Mouse (Mus musculus) left cerebral cortex, adult 18-20 months (tissue): Measurements from ENCODE around the gene Snap29. TPM values are rescaled to one million over a fixed set of nuclear protein-coding genes. Genes with fewer than 3 reads are reported as not detected.

ENCODE experiments used
- DNase-seq, 2 experiments: peaks; one replicate each; pipeline ENCODE4 v3.0.0; 2021 to 2022; ENCODE audit warnings: low spot score in 2 of 2, mixed read lengths in 1 of 2
- total RNA-seq, 2 experiments: library from RNA; stranded (reverse); gene quantifications; 2 replicates each; pipeline ENCODE4 v1.2.3; 2021

The Snap29 gene
- total RNA-seq, 2 experiments from 2014 or later: 22.0 to 23.5 TPM

DNA sequence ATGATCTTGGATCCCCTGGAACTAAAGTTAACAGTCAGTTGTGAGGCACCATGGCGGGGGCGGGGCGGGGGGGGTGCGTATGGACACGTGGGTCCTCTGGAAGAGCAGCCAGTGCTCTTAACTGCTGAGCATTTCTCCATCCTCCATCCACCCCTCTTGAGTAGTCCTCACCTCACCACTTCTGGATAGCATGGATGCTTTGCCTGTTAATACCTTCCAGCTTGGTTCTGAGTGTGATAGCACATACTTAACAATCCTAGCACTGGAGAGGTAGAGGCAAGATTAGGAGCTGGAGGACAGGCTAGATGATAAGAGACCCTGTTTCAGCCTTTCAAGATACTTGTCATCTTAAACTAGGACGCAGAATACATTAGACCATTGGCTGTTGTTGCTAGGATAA, 66.7 kb downstream of the Snap29 start:
- no peak for DNase-seq

DNA sequence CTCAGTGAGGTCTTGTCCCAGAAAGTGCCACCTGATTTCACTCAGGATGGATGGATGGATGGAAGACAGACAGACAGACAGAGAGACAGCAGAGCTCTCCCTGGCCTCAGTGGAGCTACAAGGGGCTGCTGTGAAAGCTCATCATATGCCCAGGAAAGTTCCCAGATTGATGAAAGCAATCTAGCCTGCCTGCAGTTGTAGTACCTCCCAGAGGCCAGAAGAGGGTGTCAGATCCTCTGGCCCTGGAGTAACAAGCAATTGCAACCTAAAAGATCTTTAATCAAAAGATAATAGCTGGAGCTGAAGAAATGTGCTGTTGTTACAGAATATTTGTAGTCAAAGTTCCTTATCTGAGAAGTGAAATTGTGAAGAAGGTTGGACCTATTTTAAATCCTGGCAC, 68.3 kb downstream of the Snap29 start:
- peak; percentile 39 to 42 for DNase-seq

DNA sequence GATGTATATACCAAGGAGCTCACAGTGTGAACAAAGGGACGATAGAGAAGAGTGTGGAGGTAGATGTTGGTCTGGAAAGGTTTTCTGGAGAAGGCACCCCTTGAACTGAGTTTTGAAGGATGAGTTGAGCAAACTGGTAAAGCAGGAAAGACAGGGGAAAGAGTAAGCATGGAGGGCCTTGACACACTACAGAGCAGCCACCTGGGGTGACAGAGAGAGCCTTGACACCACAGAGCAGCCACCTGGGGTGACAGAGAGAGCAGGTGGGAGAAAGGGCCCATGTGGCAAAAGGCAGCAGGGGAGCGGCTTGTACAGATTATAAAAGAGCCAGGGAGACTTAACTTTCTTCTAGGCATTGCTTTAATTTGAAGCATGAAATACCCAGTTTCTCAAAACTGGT, 69.0 kb downstream of the Snap29 start:
- DNase-seq: no peak

DNA sequence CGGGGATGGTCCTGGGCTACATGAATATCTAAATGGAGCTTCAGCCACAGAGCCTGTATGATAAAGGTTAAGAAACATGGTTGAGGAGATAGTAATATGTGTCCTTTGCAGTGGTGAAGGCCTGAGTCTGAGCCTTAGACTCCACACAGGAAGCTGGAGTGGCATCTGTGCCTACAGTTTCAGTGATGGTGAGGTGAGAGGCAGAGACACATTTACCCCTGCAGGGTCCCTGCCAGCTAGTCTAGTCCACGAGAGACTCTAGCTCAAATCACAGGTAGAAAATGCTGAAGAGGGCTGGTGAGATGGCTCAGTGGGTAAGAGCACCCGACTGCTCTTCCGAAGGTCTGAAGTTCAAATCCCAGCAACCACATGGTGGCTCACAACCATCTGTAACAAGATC, 69.5 kb downstream of the Snap29 start:
- DNase-seq: no peak

DNA sequence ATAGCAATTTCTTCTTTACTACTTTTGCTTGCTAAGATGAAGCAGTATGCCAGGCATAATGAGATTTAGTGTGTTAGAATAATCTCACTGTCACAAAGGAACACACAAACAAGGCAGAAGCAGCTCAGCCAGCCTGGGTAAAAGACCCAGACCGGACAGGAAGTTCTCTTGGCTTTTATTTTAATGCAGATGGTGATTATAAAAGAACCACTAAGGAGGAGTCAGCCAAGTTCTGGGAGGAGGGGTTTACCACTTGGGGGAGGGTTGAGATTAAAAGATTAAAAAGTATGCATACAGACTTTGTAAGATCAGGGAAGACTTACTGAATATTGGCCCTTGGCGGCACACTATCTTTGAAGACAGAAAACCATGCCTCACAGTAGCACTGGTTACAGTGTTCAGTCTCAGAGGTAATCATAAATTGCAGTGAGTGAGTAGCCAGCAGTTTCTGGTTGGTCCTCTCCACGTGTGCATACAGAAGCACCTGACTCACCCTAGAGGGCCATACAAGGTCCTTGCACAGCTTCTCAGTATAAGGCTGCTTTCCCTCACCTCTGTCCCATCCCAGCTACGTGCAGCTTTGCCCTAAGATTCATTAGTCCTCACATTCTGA, 72.7 kb downstream of the Snap29 start:
- DNase-seq: no peak

Other genes starting within 250 kb of the Snap29 start
- 100 to 1,000 TPM; 133 to 147 TPM for gene Ube2l3, start 203.3 kb upstream of the Snap29 start, total RNA-seq
- gene Rimbp3, start 197.4 kb upstream of the Snap29 start, total RNA-seq: 1 to 10 TPM; 1.8 to 2.0 TPM
- gene Hic2, start 172.4 kb upstream of the Snap29 start, total RNA-seq: 1 to 10 TPM; 5.3 to 6.1 TPM
- gene Tmem191c, start 129.9 kb upstream of the Snap29 start, total RNA-seq: 100 to 1,000 TPM in 1 of 2 experiments, 10 to 100 TPM in 1; 92.5 to 102 TPM
- gene Serpind1, start 74.6 kb upstream of the Snap29 start, total RNA-seq: 1 to 10 TPM; 3.1 TPM
- 100 to 1,000 TPM; 350 to 352 TPM for gene Pi4ka, start 328 bp downstream of the Snap29 start, total RNA-seq
- gene Crkl, start 46.0 kb downstream of the Snap29 start, total RNA-seq: 10 to 100 TPM; 37.0 to 39.8 TPM
- 100 to 1,000 TPM; 129 to 153 TPM for gene Aifm3, start 83.6 kb downstream of the Snap29 start, total RNA-seq
- gene Lztr1, start 102.7 kb downstream of the Snap29 start, total RNA-seq: 100 to 1,000 TPM; 161 to 171 TPM
- gene Thap7, start 125.2 kb downstream of the Snap29 start, total RNA-seq: 10 to 100 TPM; 40.0 to 45.4 TPM
- gene Lrrc74b, start 155.3 kb downstream of the Snap29 start, total RNA-seq: 1 to 10 TPM in 1 of 2 experiments, under 1 TPM in 1; 0.33 to 1.1 TPM
- 1 to 10 TPM; 1.2 to 1.3 TPM for gene P2rx6, start 155.9 kb downstream of the Snap29 start, total RNA-seq
- 10 to 100 TPM; 75.5 to 82.0 TPM for gene Slc7a4, start 177.2 kb downstream of the Snap29 start, total RNA-seq
- gene Smpd4, start 213.4 kb downstream of the Snap29 start, total RNA-seq: 10 to 100 TPM; 68.2 to 72.7 TPM
- gene Ccdc74a, start 240.5 kb downstream of the Snap29 start, total RNA-seq: 10 to 100 TPM; 24.0 to 32.4 TPM